19 mouse cellular contexts compared by ENCODE assay signal in the genomic region with DNA sequence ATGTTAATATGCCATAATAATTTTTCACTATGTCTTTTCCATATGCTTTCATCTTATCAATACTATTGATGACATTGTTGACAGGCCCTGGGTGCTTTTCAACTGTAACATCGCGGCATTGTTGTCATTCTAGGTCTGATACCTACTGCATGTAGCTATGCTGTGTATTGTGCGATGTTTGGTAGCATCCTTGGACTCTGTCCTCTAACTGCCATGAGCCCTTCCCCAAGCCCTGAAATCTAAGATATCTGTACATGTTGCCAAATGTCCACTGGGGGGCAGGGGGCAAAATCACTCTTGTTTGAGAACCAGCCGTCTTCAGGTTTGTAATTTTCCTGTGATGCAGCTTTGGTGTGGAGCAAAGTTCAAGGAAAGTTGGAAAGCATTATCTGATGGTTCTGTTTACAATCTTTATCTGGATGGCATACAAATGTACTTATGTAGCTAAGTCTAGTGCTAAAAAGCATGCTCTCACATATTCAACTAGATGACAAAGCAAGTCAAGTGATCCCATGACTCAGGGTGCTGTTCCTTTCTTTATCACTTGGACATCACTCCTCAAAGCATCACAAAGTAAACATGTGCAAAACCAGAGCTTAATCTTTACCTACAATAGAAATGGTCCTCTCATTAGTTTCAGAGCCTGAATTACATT. TPM values are rescaled to one million over a fixed set of nuclear protein-coding genes. Genes with fewer than 3 reads are reported as not detected.
A peak's percentile ranks its signal among the peaks of the same experiment; 100 is the strongest.
DNase-seq lines count a peak whose midpoint lies in the region; ATAC-seq lines count a peak whose summit lies in the region.
"Had no signal": no experiment of that assay in that cellular context is flagged by ENCODE, and none has a peak within 500 bp of the region (broad histone marks: within the 10 kb centered on the region; RNA-seq: fewer than 3 reads in every experiment).

No protein-coding gene starts in this region.

- whole genome bisulfite sequencing in intestine, embryonic 15.5 days = 69% methylated on average over 4 of the region's 4 CpGs
- 89% methylated on average over 4 of the region's 4 CpGs for WGBS in neural tube, embryonic 15.5 days

- peak; percentile 82 for ATAC-seq in intestine, embryonic 15.5 days
- no peak for ATAC-seq in neural tube, embryonic 15.5 days (ENCODE audit: low FRiP score)
- ATAC-seq: forebrain, embryonic 15.5 days; hindbrain, postnatal 0 days had no signal

- H3K4me1 ChIP-seq in intestine, embryonic 15.5 days (replicated peaks) = no peaks in the 10 kb centered on the region
- H3K4me1 ChIP-seq in neural tube, embryonic 15.5 days = no peaks in the 10 kb centered on the region
- H3K4me1 ChIP-seq: embryonic facial prominence, embryonic 12.5 days; forebrain, embryonic 15.5 days; heart, embryonic 10.5 days; hindbrain, embryonic 13.5 days had no signal

- peak; percentile 4 to 21 for DNase-seq in urinary bladder, adult 18-20 months (ENCODE audit: low spot score in 2 of 2)
- no peak for DNase-seq in urinary bladder, postnatal 4 days (ENCODE audit: low spot score in 2 of 2)
- peak; percentile 5 for DNase-seq in R1 (ENCODE audit: low read depth, low spot score)
- no peak for DNase-seq in thymus, postnatal 0 days (ENCODE audit: low spot score)
- DNase-seq in left cerebral cortex, adult 11 months (ENCODE audit: low spot score) = no peak
- DNase-seq: adrenal gland, adult 2 months; adrenal gland, postnatal 25 days; cerebellum, adult 2 months; cerebellum, postnatal 14 days; gastrocnemius, postnatal 10 days; heart, adult 18-20 months; heart, postnatal 10 days had no signal

- no peak overlapping the region for H3K4me3 ChIP-seq in intestine, embryonic 15.5 days (replicated peaks)
- no peak overlapping the region for H3K4me3 ChIP-seq in neural tube, embryonic 15.5 days (replicated peaks)
- H3K4me3 ChIP-seq: embryonic facial prominence, embryonic 12.5 days; forebrain, embryonic 15.5 days; heart, embryonic 10.5 days; hindbrain, embryonic 13.5 days had no signal

- H3K27me3 ChIP-seq in intestine, embryonic 15.5 days (replicated peaks) = no peaks in the 10 kb centered on the region
- H3K27me3 ChIP-seq in neural tube, embryonic 15.5 days (replicated peaks) = no peaks in the 10 kb centered on the region
- H3K27me3 ChIP-seq: embryonic facial prominence, embryonic 12.5 days; forebrain, embryonic 15.5 days; hindbrain, embryonic 13.5 days had no signal

- no peak overlapping the region for H3K4me2 ChIP-seq in intestine, embryonic 15.5 days (replicated peaks)
- H3K4me2 ChIP-seq in neural tube, embryonic 15.5 days = no peak overlapping the region
- H3K4me2 ChIP-seq: embryonic facial prominence, embryonic 12.5 days; forebrain, embryonic 15.5 days; hindbrain, embryonic 13.5 days had no signal

- H3K36me3 ChIP-seq in intestine, embryonic 15.5 days = no peaks in the 10 kb centered on the region
- no peaks in the 10 kb centered on the region for H3K36me3 ChIP-seq in neural tube, embryonic 15.5 days
- H3K36me3 ChIP-seq: embryonic facial prominence, embryonic 12.5 days; forebrain, embryonic 15.5 days; heart, embryonic 10.5 days; hindbrain, embryonic 13.5 days had no signal

- no peak overlapping the region for H3K9ac ChIP-seq in intestine, embryonic 15.5 days
- H3K9ac ChIP-seq in neural tube, embryonic 15.5 days (replicated peaks) = no peak overlapping the region
- H3K9ac ChIP-seq: embryonic facial prominence, embryonic 12.5 days; forebrain, embryonic 15.5 days; hindbrain, embryonic 13.5 days had no signal

- no peak overlapping the region for H3K27ac ChIP-seq in intestine, embryonic 15.5 days
- H3K27ac ChIP-seq in neural tube, embryonic 15.5 days (replicated peaks) = no peak overlapping the region
- H3K27ac ChIP-seq: embryonic facial prominence, embryonic 12.5 days; forebrain, embryonic 15.5 days; heart, embryonic 10.5 days; hindbrain, embryonic 13.5 days; hindbrain, postnatal 0 days had no signal

- H3K9me3 ChIP-seq in intestine, embryonic 15.5 days = no peaks in the 10 kb centered on the region
- no peaks in the 10 kb centered on the region for H3K9me3 ChIP-seq in neural tube, embryonic 15.5 days (replicated peaks)
- H3K9me3 ChIP-seq: embryonic facial prominence, embryonic 12.5 days; forebrain, embryonic 15.5 days; heart, embryonic 10.5 days; hindbrain, embryonic 13.5 days had no signal

RNA-seq across cellular contexts. Expression of a gene that starts 11.3 kb away (rescaled TPM):
- polyA plus RNA-seq in intestine, embryonic 15.5 days (2015; fragmentation: Nextera tagmentation; extraction: Ambion mirVana) = 41.5 and 52.6 TPM in 2 replicates
- 76.4 and 81.0 TPM in 2 replicates for polyA plus RNA-seq in thymus, postnatal 0 days (2015; fragmentation: Nextera tagmentation; extraction: Ambion mirVana)
- 38.7 and 45.5 TPM in 2 replicates for polyA plus RNA-seq in neural tube, embryonic 15.5 days (2015; fragmentation: Nextera tagmentation; extraction: Ambion mirVana)

RNA-seq across cellular contexts. Expression of a gene that starts 47.6 kb away (rescaled TPM):
- 19.5 and 20.7 TPM in 2 replicates for polyA plus RNA-seq in intestine, embryonic 15.5 days (2015; fragmentation: Nextera tagmentation; extraction: Ambion mirVana)
- 0.72 and 0.95 TPM in 2 replicates for polyA plus RNA-seq in thymus, postnatal 0 days (2015; fragmentation: Nextera tagmentation; extraction: Ambion mirVana)
- polyA plus RNA-seq in neural tube, embryonic 15.5 days (2015; fragmentation: Nextera tagmentation; extraction: Ambion mirVana) = 2.7 and 3.6 TPM in 2 replicates

Comparison
In these comparisons a context has a peak if more than half of its experiments do, and no peak if none do; other contexts are left out.
1. DNase-seq: peak in urinary bladder, adult 18-20 months (2 of 2) and R1 (single experiment); none in urinary bladder, postnatal 4 days (0 of 2), thymus, postnatal 0 days (single experiment) and left cerebral cortex, adult 11 months (single experiment).